Mouse (Mus musculus) midbrain, embryonic 16.5 days (tissue): ENCODE results near the gene Pradc1. TPM values are rescaled to one million over a fixed set of nuclear protein-coding genes. Genes with fewer than 3 reads are reported as not detected.

ENCODE experiments used
- ATAC-seq: fragments of 200-750 bp; cut with Nextera tagmentation; 2 replicates; pipeline ENCODE4 v1.8.0; 2017; ENCODE audit warnings: moderate TSS enrichment
- H3K27ac ChIP-seq: fragments of 300-500 bp; sonication (generic); 2 replicates; pipeline ENCODE4 v1.5.1; 2014; ENCODE audit warnings: mild to moderate bottlenecking, low read length, mixed read lengths
- H3K27me3 ChIP-seq: fragments of 300-500 bp; sonication (generic); 2 replicates; pipeline ENCODE4 v1.6.1; 2014; ENCODE audit warnings: low read depth, low read length, mixed read lengths; ENCODE audit not compliant: control insufficient read depth, insufficient read depth
- H3K36me3 ChIP-seq: fragments of 300-500 bp; sonication (generic); 2 replicates; pipeline ENCODE4 v1.6.1; 2014; ENCODE audit warnings: mild to moderate bottlenecking, low read length, moderate library complexity, mixed read lengths; ENCODE audit not compliant: control insufficient read depth, insufficient read depth
- H3K4me1 ChIP-seq: fragments of 300-500 bp; sonication (generic); 2 replicates; pipeline ENCODE4 v1.6.1; 2014; ENCODE audit warnings: mild to moderate bottlenecking, low read length, mixed read lengths; ENCODE audit not compliant: control insufficient read depth, insufficient read depth
- H3K4me2 ChIP-seq: fragments of 300-500 bp; sonication (generic); 2 replicates; pipeline ENCODE4 v1.6.1; 2014; ENCODE audit warnings: mild to moderate bottlenecking, low read length, mixed read lengths
- H3K4me3 ChIP-seq: fragments of 300-500 bp; sonication (generic); 2 replicates; pipeline ENCODE4 v1.5.1; 2014; ENCODE audit warnings: low read depth, mild to moderate bottlenecking, low read length, moderate library complexity, mixed read lengths
- H3K9ac ChIP-seq: fragments of 300-500 bp; sonication (generic); 2 replicates; pipeline ENCODE4 v1.6.1; 2014; ENCODE audit warnings: low read depth, low read length, mixed read lengths
- H3K9me3 ChIP-seq: fragments of 300-500 bp; sonication (generic); replicated peaks from 2 replicates; pipeline ENCODE4 v1.6.1; 2014; ENCODE audit warnings: mild to moderate bottlenecking, low read length, mixed read lengths; ENCODE audit not compliant: control insufficient read depth, poor library complexity, severe bottlenecking
- WGBS: fragments of 180-500 bp; shearing (Covaris S2); extraction: QIAGEN DNeasy Blood & Tissue Kit; methylation state at CpG from one replicate; pipeline ENCODE4 v1.1.7; 2014; 5-methylcytosine and 5-hydroxymethylcytosine counted together
- polyA plus RNA-seq: library from polyadenylated mRNA; unstranded; fragments of >200 nt; fragmentation: Nextera tagmentation; extraction: Ambion mirVana; gene quantifications from 2 replicates; pipeline ENCODE4 v1.2.1, GENCODE M21; 2015

The Pradc1 gene
- polyA plus RNA-seq = 19.8 and 24.7 TPM in 2 replicates

DNA sequence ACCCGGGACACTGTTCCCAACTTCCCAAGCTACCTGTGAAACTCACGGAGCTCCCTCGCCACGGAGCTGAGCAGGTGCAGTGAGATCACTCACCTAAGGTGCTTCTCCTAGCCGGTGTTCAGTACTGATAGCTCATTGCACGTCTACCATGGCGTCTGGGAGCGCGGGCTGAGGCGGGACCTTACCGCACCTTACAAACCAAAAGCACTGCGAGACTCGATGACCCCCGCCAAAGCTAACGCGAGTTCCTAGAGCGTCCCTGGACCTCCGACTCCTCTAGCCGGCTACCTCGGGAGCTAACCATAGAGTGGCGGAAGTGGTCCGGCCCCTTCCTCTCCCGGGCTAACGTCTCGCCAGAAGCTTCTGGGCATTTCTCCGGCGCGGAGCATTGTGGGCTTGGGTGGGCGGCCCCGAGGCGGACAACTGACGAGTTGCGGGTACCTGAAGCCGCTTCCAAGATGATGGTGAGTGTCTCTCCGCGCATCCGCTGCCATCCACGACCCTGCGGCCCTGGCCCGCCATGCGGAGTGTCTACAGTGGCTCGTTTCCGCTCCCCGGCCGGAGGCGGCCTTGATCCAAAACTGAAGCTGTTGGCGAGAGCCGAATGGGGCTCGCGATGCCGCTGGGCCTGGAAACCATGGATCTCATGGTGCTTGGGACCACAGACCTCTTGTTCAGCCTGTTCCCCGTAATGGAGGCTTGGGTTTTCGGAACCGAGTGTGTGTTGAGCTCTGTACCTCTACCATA, at the start of gene Pradc1:
Gene Pradc1 (minus strand): TSS at position 307 of the 747 bp plus-strand sequence.
- H3K36me3 ChIP-seq = no peaks in the 10 kb centered on the region
- no peaks in the 10 kb centered on the region for H3K27me3 ChIP-seq
- H3K4me1 ChIP-seq = peaks cover 43% of the 10 kb centered on the region
- under 1% methylated on average over 54 of the region's 54 CpGs for WGBS
- peak within 1 kb of the TSS; percentile 86 for H3K9ac ChIP-seq
- ATAC-seq = peak; percentile 96
- H3K27ac ChIP-seq = peak within 1 kb of the TSS; percentile 92
- peak within 1 kb of the TSS; percentile 61 for H3K4me3 ChIP-seq
- H3K9me3 ChIP-seq = no peaks in the 10 kb centered on the region
- peak within 1 kb of the TSS; percentile 79 for H3K4me2 ChIP-seq

DNA sequence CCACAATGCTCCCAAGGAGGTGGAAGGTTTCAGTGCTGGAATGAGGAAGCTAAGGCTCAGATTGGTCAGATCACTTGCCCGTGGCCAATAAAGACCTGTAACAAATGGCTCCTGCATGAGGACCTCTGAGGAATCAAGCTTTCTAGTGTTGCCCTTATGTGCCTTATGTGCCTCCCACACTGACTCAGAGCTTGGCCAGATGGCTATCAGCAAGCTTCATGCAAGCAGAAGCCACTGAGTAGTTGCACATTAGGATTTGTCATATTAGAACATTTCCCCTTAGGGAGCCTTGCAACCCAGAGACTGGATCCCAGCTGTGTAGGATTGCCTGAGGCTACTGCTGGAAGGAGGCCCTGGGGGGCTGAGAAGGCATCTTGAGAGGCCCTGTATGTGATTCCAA, 48.6 kb upstream of the Pradc1 start:
- Histone ChIP-seq H3K4me2 (no peak overlapping the region), H3K27me3 (no peaks in the 10 kb centered on the region), H3K9ac (no peak overlapping the region), H3K36me3 (no peaks in the 10 kb centered on the region), H3K9me3 (no peaks in the 10 kb centered on the region), H3K4me3 (no peak overlapping the region), H3K4me1 (peaks cover 21% of the 10 kb centered on the region), H3K27ac (no peak overlapping the region)
- 87% methylated on average over 1 of the region's 1 CpGs for WGBS
- no peak for ATAC-seq

DNA sequence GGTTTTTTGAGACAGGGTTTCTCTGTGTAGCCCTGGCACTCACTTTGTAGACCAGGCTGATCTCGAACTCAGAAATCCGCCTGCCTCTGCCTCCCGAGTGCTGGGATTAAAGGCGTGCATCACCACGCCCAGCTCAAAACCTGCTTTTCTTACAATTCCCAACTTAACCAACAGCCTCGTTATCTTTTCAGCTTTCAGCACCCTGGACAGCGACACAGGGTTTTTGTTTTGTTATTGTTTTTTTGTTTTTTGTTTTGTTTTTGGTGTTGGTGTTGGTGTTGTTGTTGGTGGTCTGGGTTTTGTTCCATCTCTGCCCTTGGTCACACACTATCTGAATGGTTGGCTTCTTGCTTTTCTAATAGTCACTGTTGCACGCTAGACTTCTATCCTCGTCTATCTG, 46.4 kb upstream of the Pradc1 start:
- Histone ChIP-seq H3K9me3 (no peaks in the 10 kb centered on the region), H3K4me2 (no peak overlapping the region), H3K27ac (no peak overlapping the region), H3K4me3 (no peak overlapping the region), H3K27me3 (no peaks in the 10 kb centered on the region), H3K9ac (no peak overlapping the region), H3K36me3 (no peaks in the 10 kb centered on the region), H3K4me1 (peaks cover 14% of the 10 kb centered on the region)
- ATAC-seq = no peak
- 80% methylated on average over 9 of the region's 9 CpGs for WGBS

DNA sequence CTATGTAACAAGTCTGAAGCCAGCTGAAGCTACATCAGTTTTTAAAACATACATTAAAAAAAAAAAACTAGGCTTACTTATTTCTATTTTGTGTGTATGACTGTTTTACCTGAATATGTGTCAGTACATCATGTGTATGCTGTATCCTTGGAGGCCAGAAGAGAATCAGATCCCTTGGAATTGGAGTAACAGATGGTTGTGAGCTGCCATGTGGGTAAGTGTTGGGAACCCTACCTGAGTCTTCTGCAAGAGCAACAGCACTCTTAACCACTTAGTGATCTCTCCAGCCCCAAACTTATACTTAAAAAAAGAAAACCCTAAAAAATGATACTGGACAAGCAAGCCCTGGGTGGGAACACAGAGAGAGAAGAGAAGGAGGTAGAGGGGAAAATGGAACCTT, 45.2 kb upstream of the Pradc1 start:
- Histone ChIP-seq H3K4me2 (no peak overlapping the region), H3K4me1 (peaks cover 12% of the 10 kb centered on the region), H3K36me3 (no peaks in the 10 kb centered on the region), H3K9ac (no peak overlapping the region), H3K9me3 (no peaks in the 10 kb centered on the region), H3K27me3 (no peaks in the 10 kb centered on the region), H3K27ac (no peak overlapping the region), H3K4me3 (no peak overlapping the region)
- no peak for ATAC-seq

DNA sequence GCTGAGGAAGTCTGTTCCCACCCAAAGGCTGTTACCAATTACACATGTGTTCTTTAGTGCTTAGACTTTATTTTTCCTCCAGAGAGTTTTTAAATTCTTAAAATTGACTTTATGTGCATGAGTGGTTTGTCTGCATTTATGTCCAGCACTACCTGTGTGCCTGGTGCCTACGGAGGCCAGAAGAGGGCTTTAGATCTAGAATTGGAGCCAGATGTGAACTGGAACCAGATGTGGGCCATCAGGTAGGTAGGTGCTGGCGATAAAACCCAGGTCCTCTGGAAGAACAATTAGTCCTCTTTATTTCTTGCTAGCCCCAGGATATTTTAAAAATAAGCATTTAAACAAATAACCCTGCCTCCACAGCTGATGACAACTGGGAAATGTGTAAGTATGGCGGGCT, 39.8 kb upstream of the Pradc1 start:
- Histone ChIP-seq H3K27me3 (no peaks in the 10 kb centered on the region), H3K4me3 (no peak overlapping the region), H3K4me2 (no peak overlapping the region), H3K9ac (no peak overlapping the region), H3K36me3 (no peaks in the 10 kb centered on the region), H3K4me1 (no peaks in the 10 kb centered on the region), H3K9me3 (no peaks in the 10 kb centered on the region), H3K27ac (no peak overlapping the region)
- 95% methylated on average over 3 of the region's 3 CpGs for WGBS
- ATAC-seq = no peak

DNA sequence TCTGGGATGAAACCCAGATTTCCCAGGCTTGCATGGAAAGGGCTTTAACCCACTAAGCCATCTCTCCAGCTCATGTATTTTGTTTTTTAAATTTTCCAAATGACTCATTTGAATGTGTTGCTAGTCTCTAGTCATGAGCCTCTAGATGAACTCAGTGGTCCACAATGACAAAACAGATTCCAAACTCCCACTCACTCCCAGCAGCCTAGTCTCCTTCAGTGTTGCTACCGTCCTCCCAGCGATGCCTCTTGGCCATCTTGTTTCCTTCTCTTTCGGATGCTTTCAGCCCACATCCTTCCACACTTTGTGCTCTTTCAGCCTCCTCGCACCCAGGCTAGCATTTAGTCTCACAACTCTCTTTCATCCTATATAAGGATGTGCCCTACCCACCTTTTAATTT, 38.5 kb upstream of the Pradc1 start:
- ATAC-seq = no peak
- no peak overlapping the region for H3K27ac ChIP-seq
- H3K36me3 ChIP-seq = no peaks in the 10 kb centered on the region
- no peaks in the 10 kb centered on the region for H3K4me1 ChIP-seq
- H3K9me3 ChIP-seq = no peaks in the 10 kb centered on the region
- H3K4me3 ChIP-seq = no peak overlapping the region
- H3K4me2 ChIP-seq = no peak overlapping the region
- 87% methylated on average over 4 of the region's 4 CpGs for WGBS
- no peak overlapping the region for H3K9ac ChIP-seq
- H3K27me3 ChIP-seq = peaks cover 5% of the 10 kb centered on the region

DNA sequence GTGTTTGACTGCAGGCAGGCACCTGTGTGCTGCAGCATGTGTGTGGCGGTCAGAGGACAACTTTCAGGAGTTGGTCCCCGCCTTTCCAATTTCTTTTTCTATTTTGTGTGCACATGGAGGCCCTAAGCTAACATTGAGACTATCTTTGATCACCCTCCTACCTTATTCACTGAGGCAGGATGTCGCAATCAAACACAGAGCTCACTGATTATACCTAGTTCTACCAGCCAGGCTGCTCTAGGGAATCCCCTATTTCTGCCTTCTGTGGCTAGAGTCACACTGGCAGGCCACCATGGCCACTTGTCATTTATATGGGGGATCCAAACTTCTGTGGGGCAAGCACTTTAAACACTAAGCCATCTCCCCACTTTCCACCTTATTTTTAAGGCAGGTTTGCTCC, 37.9 kb upstream of the Pradc1 start:
- no peak for ATAC-seq
- peaks cover 6% of the 10 kb centered on the region for H3K27me3 ChIP-seq
- H3K27ac ChIP-seq = no peak overlapping the region
- no peaks in the 10 kb centered on the region for H3K9me3 ChIP-seq
- no peak overlapping the region for H3K4me2 ChIP-seq
- H3K9ac ChIP-seq = no peak overlapping the region
- WGBS = 87% methylated on average over 3 of the region's 3 CpGs
- H3K4me3 ChIP-seq = no peak overlapping the region
- no peaks in the 10 kb centered on the region for H3K36me3 ChIP-seq
- H3K4me1 ChIP-seq = 0 out of 2 replicates have a peak, but pooled peaks cover 1% of the 10 kb centered on the region

DNA sequence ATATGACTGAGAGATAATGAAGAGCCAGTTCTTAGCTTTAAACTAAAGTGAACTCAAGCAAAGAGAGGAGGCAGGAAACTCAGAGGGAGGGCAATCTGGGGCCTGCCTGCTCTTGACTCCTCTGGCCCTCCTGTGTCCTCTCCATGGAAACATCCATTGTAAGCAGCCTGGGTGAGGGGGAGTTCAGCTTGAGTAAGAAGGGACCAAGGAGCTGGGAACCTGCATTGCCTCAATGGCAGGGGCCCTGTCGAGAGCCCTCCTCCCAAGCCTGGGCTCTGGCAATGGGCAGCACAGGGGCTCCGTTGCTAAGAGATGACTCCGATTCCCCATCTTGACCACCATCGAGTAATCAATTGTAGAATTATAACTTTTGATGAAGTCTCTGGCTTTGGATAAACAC, 36.7 kb upstream of the Pradc1 start:
- H3K36me3 ChIP-seq = peaks cover 2% of the 10 kb centered on the region; the same call in 1 of the 2 replicates
- peaks cover 12% of the 10 kb centered on the region for H3K27me3 ChIP-seq
- H3K9ac ChIP-seq = no peak overlapping the region
- H3K9me3 ChIP-seq = no peaks in the 10 kb centered on the region
- no peak overlapping the region for H3K27ac ChIP-seq
- 26% methylated on average over 4 of the region's 4 CpGs for WGBS
- H3K4me2 ChIP-seq = no peak overlapping the region
- no peak overlapping the region for H3K4me3 ChIP-seq
- 0 out of 2 replicates have a peak, but pooled peaks cover 4% of the 10 kb centered on the region for H3K4me1 ChIP-seq
- ATAC-seq = no peak

DNA sequence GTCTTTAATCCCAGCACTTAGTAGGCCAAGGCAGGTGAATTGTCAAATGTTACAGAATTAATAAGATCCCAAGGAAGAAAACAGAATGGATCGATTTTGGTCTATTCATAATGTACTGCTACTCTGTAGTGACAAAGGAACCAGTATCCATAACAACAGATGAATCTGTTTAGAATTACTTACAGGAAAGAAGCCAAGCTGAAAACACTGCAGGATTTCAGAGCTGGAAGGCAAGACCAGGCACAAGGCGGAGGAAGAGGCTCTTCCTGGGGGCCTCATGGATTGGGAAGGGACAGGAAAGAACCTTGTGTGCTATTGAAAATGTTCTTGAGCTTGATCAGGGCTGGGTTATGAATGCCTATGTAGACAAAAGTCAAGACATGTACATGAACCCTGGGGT, 34.0 kb upstream of the Pradc1 start:
- Histone ChIP-seq H3K4me2 (no peak overlapping the region), H3K36me3 (peaks cover 2% of the 10 kb centered on the region; the same call in 1 of the 2 replicates), H3K27ac (no peak overlapping the region), H3K4me1 (0 out of 2 replicates have a peak, but pooled peaks cover 4% of the 10 kb centered on the region), H3K9me3 (no peaks in the 10 kb centered on the region), H3K27me3 (peaks cover 12% of the 10 kb centered on the region), H3K4me3 (no peak overlapping the region), H3K9ac (no peak overlapping the region)
- no peak for ATAC-seq
- 70% methylated on average over 2 of the region's 2 CpGs for WGBS
